Mouse (Mus musculus): ENCODE measurements around the gene Itga3. TPM values are rescaled to one million over a fixed set of nuclear protein-coding genes. Genes with fewer than 3 reads are reported as not detected.
A peak's percentile ranks its signal among the peaks of the same experiment; 100 is the strongest.

Itga3 gene
- polyA plus RNA-seq, 1 experiment from 2014 or later, result 9.4 TPM

- 62% methylated on average over 5 of the region's 5 CpGs for WGBS
- Histone ChIP-seq H3K27ac (replicated peaks in 1 of 2; ENCODE audit: control insufficient read depth in 1 of 2, insufficient read depth in 1 of 2, low read depth in 2 of 2, low read length in 2 of 2) (no peak overlapping the region), H3K27me3 (ENCODE audit: control insufficient read depth, insufficient read depth, low read length) (no peaks in the 10 kb centered on the region), H3K9ac (ENCODE audit: low read length) (no peak overlapping the region), H3K4me3 (ENCODE audit: control insufficient read depth in 1 of 2, insufficient read depth in 1 of 2, low read depth in 1 of 2, low read length in 2 of 2) (no peak overlapping the region), H3K4me2 (ENCODE audit: low read length) (no peak overlapping the region), H3K9me3 (ENCODE audit: control insufficient read depth, low read length) (no peaks in the 10 kb centered on the region), H3K36me3 (ENCODE audit: control insufficient read depth, insufficient read depth, low read length) (peaks cover 82% of the 10 kb centered on the region), H3K4me1 (ENCODE audit: control insufficient read depth in 2 of 2, insufficient read depth in 2 of 2, low read length in 2 of 2) (peaks cover 34 to 59% of the 10 kb centered on the region in 2 experiments)
- no peak for ATAC-seq (ENCODE audit: insufficient number of reproducible peaks, insufficient read depth, low FRiP score, low read depth)
Observed at GRCm38 (mm10) chr11:94997596-94997995, 79.0 kb downstream of the Itga3 start.

GRCm38 (mm10) chr11:94996984-94997383 is 79.6 kb downstream of the Itga3 start:
- Histone ChIP-seq H3K27me3 (ENCODE audit: control insufficient read depth, insufficient read depth, low read length) (no peaks in the 10 kb centered on the region), H3K4me1 (ENCODE audit: control insufficient read depth in 2 of 2, insufficient read depth in 2 of 2, low read length in 2 of 2) (peaks cover 34 to 61% of the 10 kb centered on the region in 2 experiments), H3K9me3 (ENCODE audit: control insufficient read depth, low read length) (no peaks in the 10 kb centered on the region), H3K4me2 (ENCODE audit: low read length) (no peak overlapping the region), H3K4me3 (ENCODE audit: control insufficient read depth in 1 of 2, insufficient read depth in 1 of 2, low read depth in 1 of 2, low read length in 2 of 2) (no peak overlapping the region), H3K36me3 (ENCODE audit: control insufficient read depth, insufficient read depth, low read length) (peaks cover 76% of the 10 kb centered on the region), H3K27ac (replicated peaks in 1 of 2; ENCODE audit: control insufficient read depth in 1 of 2, insufficient read depth in 1 of 2, low read depth in 2 of 2, low read length in 2 of 2) (no peak overlapping the region), H3K9ac (ENCODE audit: low read length) (no peak overlapping the region)
- 87% methylated on average over 6 of the region's 6 CpGs for WGBS
- ATAC-seq (ENCODE audit: insufficient number of reproducible peaks, insufficient read depth, low FRiP score, low read depth), result no peak

- H3K27me3 ChIP-seq (ENCODE audit: control insufficient read depth, insufficient read depth, low read length), result no peaks in the 10 kb centered on the region
- H3K9me3 ChIP-seq (ENCODE audit: control insufficient read depth, low read length), result no peaks in the 10 kb centered on the region
- H3K9ac ChIP-seq (ENCODE audit: low read length), result no peak overlapping the region
- no peak for ATAC-seq (ENCODE audit: insufficient number of reproducible peaks, insufficient read depth, low FRiP score, low read depth)
- 81% methylated on average over 8 of the region's 8 CpGs for WGBS
- peaks cover 67% of the 10 kb centered on the region for H3K36me3 ChIP-seq (ENCODE audit: control insufficient read depth, insufficient read depth, low read length)
- H3K4me1 ChIP-seq (ENCODE audit: control insufficient read depth in 2 of 2, insufficient read depth in 2 of 2, low read length in 2 of 2), result peaks cover 33 to 57% of the 10 kb centered on the region in 2 experiments
- no peak overlapping the region for H3K27ac ChIP-seq (replicated peaks in 1 of 2; ENCODE audit: control insufficient read depth in 1 of 2, insufficient read depth in 1 of 2, low read depth in 2 of 2, low read length in 2 of 2)
- H3K4me3 ChIP-seq (ENCODE audit: control insufficient read depth in 1 of 2, insufficient read depth in 1 of 2, low read depth in 1 of 2, low read length in 2 of 2), result no peak overlapping the region
- H3K4me2 ChIP-seq (ENCODE audit: low read length), result peak overlapping the region; percentile 96
Observed at GRCm38 (mm10) chr11:94996101-94996500, 80.5 kb downstream of the Itga3 start.

GRCm38 (mm10) chr11:94994947-94995772 is 81.4 kb downstream of the Itga3 start:
- Histone ChIP-seq H3K9ac (ENCODE audit: low read length) (peak overlapping the region; percentile 94), H3K4me1 (ENCODE audit: control insufficient read depth in 2 of 2, insufficient read depth in 2 of 2, low read length in 2 of 2) (peaks cover 29 to 52% of the 10 kb centered on the region in 2 experiments), H3K27ac (replicated peaks in 1 of 2; ENCODE audit: control insufficient read depth in 1 of 2, insufficient read depth in 1 of 2, low read depth in 2 of 2, low read length in 2 of 2) (peak overlapping the region in 1 of 2 experiments; percentile 93; a peak in 1 of 4 replicates), H3K27me3 (ENCODE audit: control insufficient read depth, insufficient read depth, low read length) (no peaks in the 10 kb centered on the region), H3K36me3 (ENCODE audit: control insufficient read depth, insufficient read depth, low read length) (peaks cover 61% of the 10 kb centered on the region), H3K9me3 (ENCODE audit: control insufficient read depth, low read length) (no peaks in the 10 kb centered on the region), H3K4me2 (ENCODE audit: low read length) (peak overlapping the region; percentile 96), H3K4me3 (ENCODE audit: control insufficient read depth in 1 of 2, insufficient read depth in 1 of 2, low read depth in 1 of 2, low read length in 2 of 2) (peak overlapping the region in 1 of 2 experiments; percentile 84; a peak in 2 of 4 replicates)
- WGBS, result 89% methylated on average over 11 of the region's 11 CpGs
- no peak for ATAC-seq (ENCODE audit: insufficient number of reproducible peaks, insufficient read depth, low FRiP score, low read depth)

Other genes starting within 250 kb of the Itga3 start
- gene Col1a1, start 140.6 kb downstream of the Itga3 start, polyA plus RNA-seq (2014; fragmentation: Nextera tagmentation; extraction: Ambion mirVana), result 447 and 511 TPM in 2 replicates
- 0.24 TPM in 2 replicates for gene Hils1, start 109.2 kb downstream of the Itga3 start, polyA plus RNA-seq (2014; fragmentation: Nextera tagmentation; extraction: Ambion mirVana)
- 34.6 and 36.7 TPM in 2 replicates for gene Sgca, start 100.5 kb downstream of the Itga3 start, polyA plus RNA-seq (2014; fragmentation: Nextera tagmentation; extraction: Ambion mirVana)
- gene Ppp1r9b, start 85.8 kb downstream of the Itga3 start, polyA plus RNA-seq (2014; fragmentation: Nextera tagmentation; extraction: Ambion mirVana), result 8.1 and 8.6 TPM in 2 replicates
- gene Samd14, start 66.9 kb downstream of the Itga3 start, polyA plus RNA-seq (2014; fragmentation: Nextera tagmentation; extraction: Ambion mirVana), result 8.5 and 10.1 TPM in 2 replicates
- 112 and 113 TPM in 2 replicates for gene Pdk2, start 35.4 kb downstream of the Itga3 start, polyA plus RNA-seq (2014; fragmentation: Nextera tagmentation; extraction: Ambion mirVana)
- gene Dlx3, start 43.3 kb upstream of the Itga3 start, polyA plus RNA-seq (2014; fragmentation: Nextera tagmentation; extraction: Ambion mirVana), result not detected in 2 replicates
- not detected in 2 replicates for gene Dlx4, start 69.5 kb upstream of the Itga3 start, polyA plus RNA-seq (2014; fragmentation: Nextera tagmentation; extraction: Ambion mirVana)
- gene Tac4, start 184.7 kb upstream of the Itga3 start, polyA plus RNA-seq (2014; fragmentation: Nextera tagmentation; extraction: Ambion mirVana), result not detected in 2 replicates
- gene Kat7, start 233.4 kb upstream of the Itga3 start, polyA plus RNA-seq (2014; fragmentation: Nextera tagmentation; extraction: Ambion mirVana), result 45.4 and 45.6 TPM in 2 replicates